Mouse (Mus musculus): Measurements from ENCODE around the gene Tbl3. TPM values are rescaled to one million over a fixed set of nuclear protein-coding genes. Genes with fewer than 3 reads are reported as not detected.

The Tbl3 gene
- polyA plus RNA-seq, 1 experiment = 53.0 TPM

GRCm38 (mm10) chr17:24739926-24740325 lies 32.5 kb upstream of the Tbl3 start:
- Histone ChIP-seq H3K27ac (ENCODE audit: insufficient read depth, low read length) (no peak overlapping the region), H3K4me1 (ENCODE audit: control insufficient read depth, insufficient read depth, low read length) (peaks cover 3% of the 10 kb centered on the region; the same call in 1 of the 2 replicates), H3K4me3 (ENCODE audit: insufficient read depth, low read length) (no peak overlapping the region)
- TF ChIP-seq POLR2A (IDR thresholded peaks at IDR 0.05; ENCODE audit: extremely low read depth, insufficient read depth, low read length) = no peak
- no peak for TF ChIP-seq CTCF (IDR thresholded peaks at IDR 0.05; ENCODE audit: extremely low read depth, insufficient read depth, low read length)

- Histone ChIP-seq H3K4me3 (ENCODE audit: insufficient read depth, low read length) (no peak overlapping the region), H3K27ac (ENCODE audit: insufficient read depth, low read length) (no peak overlapping the region), H3K4me1 (ENCODE audit: control insufficient read depth, insufficient read depth, low read length) (peaks cover 3% of the 10 kb centered on the region; the same call in 1 of the 2 replicates)
- TF ChIP-seq CTCF (IDR thresholded peaks at IDR 0.05; ENCODE audit: extremely low read depth, insufficient read depth, low read length) (no peak), POLR2A (IDR thresholded peaks at IDR 0.05; ENCODE audit: extremely low read depth, insufficient read depth, low read length) (no peak)
Measured at GRCm38 (mm10) chr17:24738238-24738637, 30.8 kb upstream of the Tbl3 start.

DNA sequence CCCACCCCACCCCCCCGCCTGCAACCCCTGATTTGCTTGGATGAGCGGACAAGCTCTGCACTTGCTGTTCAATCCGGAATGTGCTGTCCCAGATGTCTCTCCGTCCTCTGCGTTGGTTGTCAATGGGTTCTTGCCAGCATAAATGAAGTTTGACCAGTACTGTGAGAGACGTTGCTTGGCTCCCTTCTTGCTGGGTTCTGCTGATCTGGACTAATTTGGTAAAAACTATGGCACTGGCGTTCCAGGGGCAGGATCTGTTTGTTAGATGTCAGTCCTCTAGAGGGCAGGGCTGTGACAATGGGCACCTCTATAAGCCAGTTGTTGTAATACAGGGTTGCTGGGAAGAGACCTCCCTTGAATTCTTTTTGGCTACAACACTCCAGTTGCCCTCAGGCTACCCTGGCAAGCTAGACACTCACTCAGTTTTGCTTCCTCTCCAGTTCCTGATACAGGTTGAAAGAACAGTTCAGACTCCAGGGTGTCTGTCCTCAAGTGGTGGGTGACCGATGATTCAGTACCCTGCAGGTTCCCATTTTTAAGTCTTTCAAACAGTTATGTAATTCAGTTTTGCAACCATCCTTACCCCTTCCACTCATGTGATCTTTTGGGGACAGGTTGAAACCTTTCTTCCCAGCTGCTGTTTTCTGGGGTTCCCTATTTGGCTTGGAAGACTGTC lies 29.8 kb upstream of the Tbl3 start:
- Histone ChIP-seq H3K4me3 (ENCODE audit: insufficient read depth, low read length) (peak overlapping the region; percentile 56), H3K4me1 (ENCODE audit: control insufficient read depth, insufficient read depth, low read length) (peaks cover 3% of the 10 kb centered on the region; the same call in 1 of the 2 replicates), H3K27ac (ENCODE audit: insufficient read depth, low read length) (no peak overlapping the region)
- TF ChIP-seq CTCF (IDR thresholded peaks at IDR 0.05; ENCODE audit: extremely low read depth, insufficient read depth, low read length) (no peak), POLR2A (IDR thresholded peaks at IDR 0.05; ENCODE audit: extremely low read depth, insufficient read depth, low read length) (no peak)

- H3K4me1 ChIP-seq (ENCODE audit: control insufficient read depth, insufficient read depth, low read length) = peaks cover 3% of the 10 kb centered on the region; the same call in 1 of the 2 replicates
- peak within 1 kb of the TSS; percentile 42; the same call in 1 of the 2 replicates for H3K27ac ChIP-seq (ENCODE audit: insufficient read depth, low read length)
- peak within 1 kb of the TSS; percentile 56 for H3K4me3 ChIP-seq (ENCODE audit: insufficient read depth, low read length)
- TF ChIP-seq POLR2A (IDR thresholded peaks at IDR 0.05; ENCODE audit: extremely low read depth, insufficient read depth, low read length) = peak; percentile 83; the same call in 1 of the 2 replicates
- no peak for TF ChIP-seq CTCF (IDR thresholded peaks at IDR 0.05; ENCODE audit: extremely low read depth, insufficient read depth, low read length)
Measured at GRCm38 (mm10) chr17:24736330-24737051, 29.0 kb upstream of the Tbl3 start, which contains the start of gene Msrb1. Gene Msrb1, plus strand, starts transcription at chr17:24736642.

GRCm38 (mm10) chr17:24735446-24735845 lies 28.0 kb upstream of the Tbl3 start:
- no peak for TF ChIP-seq CTCF (IDR thresholded peaks at IDR 0.05; ENCODE audit: extremely low read depth, insufficient read depth, low read length)
- no peak for TF ChIP-seq POLR2A (IDR thresholded peaks at IDR 0.05; ENCODE audit: extremely low read depth, insufficient read depth, low read length)
- H3K4me1 ChIP-seq (ENCODE audit: control insufficient read depth, insufficient read depth, low read length) = peaks cover 3% of the 10 kb centered on the region; the same call in 1 of the 2 replicates
- no peak overlapping the region for H3K27ac ChIP-seq (ENCODE audit: insufficient read depth, low read length)
- H3K4me3 ChIP-seq (ENCODE audit: insufficient read depth, low read length) = no peak overlapping the region

DNA sequence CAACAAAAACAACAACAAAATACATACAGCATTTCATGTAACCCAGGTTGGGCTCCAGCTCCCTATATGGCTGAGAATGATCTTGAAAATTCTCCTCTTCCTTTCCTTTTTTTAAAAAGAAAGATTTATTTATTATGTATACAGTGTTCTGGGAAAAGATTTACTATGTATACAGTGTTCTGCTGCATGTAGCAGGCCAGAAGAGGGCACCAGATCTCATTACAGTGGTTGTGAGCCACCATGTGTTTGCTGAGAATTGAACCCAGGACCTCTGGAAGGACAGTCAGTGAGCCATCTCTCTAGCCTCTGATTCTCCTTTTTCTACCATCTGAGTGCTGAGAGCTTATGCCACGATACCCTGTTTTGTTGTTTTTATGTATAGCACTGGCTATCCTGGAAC lies 27.1 kb upstream of the Tbl3 start:
- TF ChIP-seq POLR2A (IDR thresholded peaks at IDR 0.05; ENCODE audit: extremely low read depth, insufficient read depth, low read length) (no peak), CTCF (IDR thresholded peaks at IDR 0.05; ENCODE audit: extremely low read depth, insufficient read depth, low read length) (no peak)
- Histone ChIP-seq H3K4me3 (ENCODE audit: insufficient read depth, low read length) (no peak overlapping the region), H3K27ac (ENCODE audit: insufficient read depth, low read length) (no peak overlapping the region), H3K4me1 (ENCODE audit: control insufficient read depth, insufficient read depth, low read length) (peaks cover 3% of the 10 kb centered on the region; the same call in 1 of the 2 replicates)

DNA sequence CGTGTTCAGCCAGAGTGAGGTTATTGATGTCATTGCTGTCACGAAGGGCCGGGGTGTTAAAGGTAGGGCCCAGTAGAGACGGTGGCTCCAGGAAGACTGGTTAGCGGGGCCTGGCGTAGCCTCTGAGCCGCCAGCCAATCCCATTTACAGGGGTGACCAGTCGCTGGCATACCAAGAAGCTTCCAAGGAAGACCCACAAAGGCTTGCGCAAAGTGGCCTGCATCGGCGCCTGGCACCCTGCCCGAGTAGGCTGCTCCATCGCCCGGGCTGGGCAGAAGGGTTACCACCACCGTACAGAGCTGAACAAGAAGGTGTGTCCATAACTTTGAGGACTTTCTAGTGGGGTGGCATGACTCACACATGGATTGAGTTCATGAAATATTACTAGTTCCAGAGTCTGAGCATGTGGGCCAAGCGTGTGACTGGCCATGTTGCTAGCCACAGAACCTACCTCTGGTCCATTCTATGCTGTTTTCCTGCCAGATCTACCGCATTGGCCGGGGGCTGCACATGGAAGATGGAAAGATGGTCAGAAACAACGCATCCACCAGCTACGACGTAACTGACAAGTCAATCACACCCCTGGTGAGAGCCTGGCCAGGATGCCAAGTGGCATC lies 26.1 kb upstream of the Tbl3 start:
- TF ChIP-seq POLR2A (IDR thresholded peaks at IDR 0.05; ENCODE audit: extremely low read depth, insufficient read depth, low read length) = no peak
- TF ChIP-seq CTCF (IDR thresholded peaks at IDR 0.05; ENCODE audit: extremely low read depth, insufficient read depth, low read length) = no peak
- Histone ChIP-seq H3K4me3 (ENCODE audit: insufficient read depth, low read length) (no peak overlapping the region), H3K27ac (ENCODE audit: insufficient read depth, low read length) (no peak overlapping the region), H3K4me1 (ENCODE audit: control insufficient read depth, insufficient read depth, low read length) (peaks cover 3% of the 10 kb centered on the region; the same call in 1 of the 2 replicates)

DNA sequence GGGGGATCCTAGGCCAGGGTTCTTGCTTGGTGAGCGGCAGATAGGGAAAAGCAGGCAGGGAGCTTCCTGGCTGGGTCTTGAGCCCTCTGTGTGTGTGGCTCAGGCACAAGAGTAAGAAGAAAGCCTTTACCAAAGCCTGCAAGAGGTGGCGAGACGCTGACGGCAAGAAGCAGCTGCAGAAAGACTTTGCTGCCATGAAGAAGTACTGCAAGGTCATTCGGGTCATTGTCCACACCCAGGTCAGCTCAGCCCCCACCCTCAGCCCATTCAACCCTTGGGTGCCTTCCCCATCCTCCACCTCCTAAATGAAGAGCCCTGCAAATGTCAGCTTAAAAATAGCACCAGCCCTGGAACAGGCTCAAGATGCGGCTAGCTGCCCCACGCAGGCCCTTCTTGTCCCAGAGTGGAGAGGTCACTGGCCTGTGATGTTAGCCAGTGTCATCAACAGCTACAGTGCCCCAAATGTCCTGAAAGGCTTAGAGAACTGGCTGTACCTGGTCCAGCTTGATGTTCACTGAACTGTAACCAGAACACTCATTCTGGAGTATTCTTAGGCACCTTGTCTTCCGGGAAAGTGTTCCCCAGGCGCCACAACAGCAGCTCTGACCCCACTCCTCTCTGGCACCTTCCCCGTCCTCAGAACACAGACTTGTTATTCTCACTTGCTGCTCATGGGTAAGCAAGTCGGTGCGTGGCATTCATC lies 24.9 kb upstream of the Tbl3 start:
- TF ChIP-seq CTCF (IDR thresholded peaks at IDR 0.05; ENCODE audit: extremely low read depth, insufficient read depth, low read length) (no peak), POLR2A (IDR thresholded peaks at IDR 0.05; ENCODE audit: extremely low read depth, insufficient read depth, low read length) (no peak)
- Histone ChIP-seq H3K4me1 (ENCODE audit: control insufficient read depth, insufficient read depth, low read length) (peaks cover 3% of the 10 kb centered on the region; the same call in 1 of the 2 replicates), H3K27ac (ENCODE audit: insufficient read depth, low read length) (no peak overlapping the region), H3K4me3 (ENCODE audit: insufficient read depth, low read length) (no peak overlapping the region)

DNA sequence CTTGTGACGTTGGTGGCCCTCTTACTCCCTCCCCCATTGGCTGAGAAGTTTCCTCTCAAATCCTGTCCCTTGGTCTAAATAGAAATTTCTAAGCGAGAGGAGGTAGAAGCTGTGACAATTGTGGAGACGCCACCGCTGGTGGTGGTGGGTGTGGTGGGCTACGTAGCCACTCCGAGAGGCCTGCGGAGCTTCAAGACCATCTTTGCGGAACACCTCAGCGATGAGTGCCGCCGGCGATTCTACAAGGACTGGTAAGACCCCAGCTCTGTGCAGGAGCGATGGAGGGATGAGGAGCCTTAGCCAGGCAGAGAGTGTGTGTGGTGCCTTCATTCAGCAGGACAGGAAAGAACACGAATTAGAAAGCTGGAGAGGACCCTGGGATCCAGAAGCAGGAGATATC lies 23.3 kb upstream of the Tbl3 start:
- TF ChIP-seq POLR2A (IDR thresholded peaks at IDR 0.05; ENCODE audit: extremely low read depth, insufficient read depth, low read length) (no peak), CTCF (IDR thresholded peaks at IDR 0.05; ENCODE audit: extremely low read depth, insufficient read depth, low read length) (no peak)
- no peaks in the 10 kb centered on the region for H3K4me1 ChIP-seq (ENCODE audit: control insufficient read depth, insufficient read depth, low read length)
- H3K4me3 ChIP-seq (ENCODE audit: insufficient read depth, low read length) = no peak overlapping the region
- no peak overlapping the region for H3K27ac ChIP-seq (ENCODE audit: insufficient read depth, low read length)
